Mouse (Mus musculus): ENCODE results near the gene Cyb5r1. TPM values are rescaled to one million over a fixed set of nuclear protein-coding genes. Genes with fewer than 3 reads are reported as not detected.

Gene Cyb5r1
- total RNA-seq (2021), result 27.4 and 28.0 TPM in 2 replicates
- long read RNA-seq, experiment 1, transcript Cyb5r1-201 (9 exons, 1,837 nt), result major isoform, 21 of 38 reads
- long read RNA-seq, experiment 1, partial matches to known transcripts, result 6 of 38 reads
- long read RNA-seq, experiment 1, other reads (novel, unspliced or antisense), result 8 of 38 reads
- long read RNA-seq, experiment 2, transcript Cyb5r1-201 (9 exons, 1,837 nt), result major isoform, 10 of 17 reads
- long read RNA-seq, experiment 2, partial matches to known transcripts, result 2 of 17 reads
- long read RNA-seq, experiment 2, other reads (novel, unspliced or antisense), result 4 of 17 reads

- peak; percentile 85 for DNase-seq
Observed at GRCm38 (mm10) chr1:134405509-134406413, at the start of gene Cyb5r1. Cyb5r1 (plus strand) TSS chr1:134405559.

GRCm38 (mm10) chr1:134357461-134357860 is 47.9 kb upstream of the Cyb5r1 start:
- DNase-seq, result no peak

- DNase-seq, result peak; percentile 33
Observed at GRCm38 (mm10) chr1:134360656-134361055, 44.7 kb upstream of the Cyb5r1 start.

GRCm38 (mm10) chr1:134361195-134361856 is 44.0 kb upstream of the Cyb5r1 start:
- DNase-seq, result peak; percentile 9

- peak; percentile 99 for DNase-seq
Observed at GRCm38 (mm10) chr1:134361857-134362212, 43.5 kb upstream of the Cyb5r1 start, which contains the start of gene Tmem183a. Tmem183a (minus strand) TSS chr1:134361979.

GRCm38 (mm10) chr1:134363194-134363593 is 42.2 kb upstream of the Cyb5r1 start:
- no peak for DNase-seq

GRCm38 (mm10) chr1:134365491-134365890 is 39.9 kb upstream of the Cyb5r1 start:
- DNase-seq, result no peak

- DNase-seq, result peak; percentile 77
Observed at GRCm38 (mm10) chr1:134368777-134369337, 36.5 kb upstream of the Cyb5r1 start.

GRCm38 (mm10) chr1:134374124-134374523 is 31.2 kb upstream of the Cyb5r1 start:
- no peak for DNase-seq

- DNase-seq, result no peak
Observed at GRCm38 (mm10) chr1:134381051-134381450, 24.3 kb upstream of the Cyb5r1 start.

GRCm38 (mm10) chr1:134381795-134382625 is 23.3 kb upstream of the Cyb5r1 start:
- no peak for DNase-seq

- no peak for DNase-seq
Observed at GRCm38 (mm10) chr1:134384581-134384980, 20.8 kb upstream of the Cyb5r1 start.

GRCm38 (mm10) chr1:134385176-134385575 is 20.2 kb upstream of the Cyb5r1 start:
- no peak for DNase-seq

- DNase-seq, result no peak
Observed at GRCm38 (mm10) chr1:134385666-134386065, 19.7 kb upstream of the Cyb5r1 start, which contains the start of gene 4933406M09Rik. 4933406M09Rik (plus strand) TSS chr1:134385940.

- DNase-seq, result no peak
Observed at GRCm38 (mm10) chr1:134393827-134394226, 11.5 kb upstream of the Cyb5r1 start.

- DNase-seq, result no peak
Observed at GRCm38 (mm10) chr1:134398210-134398609, 7.1 kb upstream of the Cyb5r1 start.

GRCm38 (mm10) chr1:134399735-134400134 is 5.6 kb upstream of the Cyb5r1 start:
- no peak for DNase-seq

- DNase-seq, result no peak
Observed at GRCm38 (mm10) chr1:134406414-134406771, 1.0 kb downstream of the Cyb5r1 start.

GRCm38 (mm10) chr1:134408080-134408479 is 2.7 kb downstream of the Cyb5r1 start:
- DNase-seq, result no peak

- no peak for DNase-seq
Observed at GRCm38 (mm10) chr1:134411706-134412629, 6.6 kb downstream of the Cyb5r1 start.
